Mouse (Mus musculus) liver, adult 10 weeks (tissue): ENCODE measurements around the gene Tomm5. TPM values are rescaled to one million over a fixed set of nuclear protein-coding genes. Genes with fewer than 3 reads are reported as not detected.

Source experiments
- polyA plus RNA-seq: library from polyadenylated mRNA; stranded (reverse); fragments of 350-450 nt; fragmentation: Illumina TruSeq; extraction: RNeasy Lipid Tissue Mini Kit (QIAGEN cat#74804); gene quantifications from one replicate; pipeline ENCODE4 v1.2.3, GENCODE M21; 2014; ENCODE audit warnings: low read depth, low replicate concordance

Tomm5 gene
- polyA plus RNA-seq, result 41.7 TPM

DNA sequence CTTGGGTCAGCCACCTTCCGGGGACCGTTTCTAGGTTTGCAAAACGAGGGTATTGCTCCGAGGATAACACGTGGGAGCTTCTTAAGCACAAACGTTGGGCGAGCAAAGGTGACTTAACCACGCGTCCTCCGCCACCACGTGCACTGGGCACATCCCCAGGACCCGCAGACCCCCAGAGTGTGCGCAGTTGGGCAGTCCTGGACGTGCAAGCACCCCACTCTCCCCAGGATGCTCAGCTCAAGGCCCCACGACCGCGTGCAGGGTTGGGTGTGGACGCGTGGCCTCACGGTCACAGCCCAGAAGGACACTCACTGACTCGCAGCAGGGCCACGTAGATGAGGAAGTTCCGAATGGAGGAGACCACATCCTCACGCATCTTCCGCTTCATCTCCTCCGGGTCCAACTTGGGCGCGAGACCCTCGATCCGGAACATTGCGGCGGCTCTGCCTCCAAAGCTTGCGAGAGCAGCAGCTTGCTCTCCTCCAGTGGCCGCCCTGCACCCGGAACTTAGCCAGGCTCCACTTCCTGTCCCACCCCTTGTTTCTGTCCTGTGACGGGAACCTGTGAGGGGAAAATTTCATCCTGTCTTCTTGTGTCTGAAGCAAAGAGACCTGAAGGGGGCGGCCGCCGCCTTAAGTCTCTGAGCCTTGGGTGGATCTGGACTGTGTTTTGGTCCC is at the start of gene Tomm5:
Gene Tomm5, minus strand, starts transcription at position 514 of the 677 bp plus-strand sequence.

DNA sequence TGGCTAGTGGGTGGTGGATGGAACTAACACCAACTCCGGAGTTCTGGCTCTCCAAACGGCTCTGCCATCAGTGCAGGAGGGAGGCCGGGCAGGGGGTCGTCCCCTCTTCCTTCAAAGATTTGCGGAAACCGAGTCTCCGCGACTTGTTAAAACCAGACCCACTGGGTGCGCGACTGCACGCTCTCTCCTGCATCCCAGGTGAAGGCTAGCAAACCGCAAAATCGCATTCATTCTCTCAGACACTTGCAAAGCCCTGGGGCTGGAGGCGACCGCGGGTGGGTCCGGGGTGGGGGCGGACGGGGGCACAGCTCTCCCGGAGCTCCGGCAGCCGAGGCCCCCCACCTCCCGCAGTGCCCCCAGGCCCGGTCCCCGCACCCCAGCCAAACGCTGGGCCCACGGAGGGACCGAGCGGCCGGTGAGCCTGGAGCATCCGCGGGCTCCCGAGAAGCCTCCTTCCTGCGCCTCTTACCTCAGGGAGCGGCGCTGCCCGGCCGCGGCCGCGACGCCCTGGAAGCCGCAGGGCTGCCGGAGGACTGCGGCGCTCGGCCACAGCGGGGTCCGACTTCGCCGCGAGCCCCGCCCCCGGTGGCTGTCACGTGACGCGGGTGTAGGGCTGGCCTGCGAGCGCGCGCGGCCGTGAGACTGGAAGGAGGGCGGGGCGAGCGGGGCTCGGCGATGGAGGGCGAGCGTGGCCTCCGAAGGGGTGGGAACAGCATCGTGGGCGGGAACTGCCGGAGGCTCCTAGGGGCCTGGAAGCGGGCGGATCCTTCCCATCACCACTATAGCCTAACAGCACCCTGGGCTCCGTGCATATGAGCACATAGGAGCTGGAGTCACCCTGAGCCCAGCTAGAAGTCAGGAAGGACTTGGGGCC is 23.7 kb downstream of the Tomm5 start, which contains the start of gene Fbxo10:
Gene Fbxo10, minus strand, starts transcription at position 584 of the 874 bp plus-strand sequence.

Other genes with a start within 250 kb of the Tomm5 start
- 24.7 TPM for gene Grhpr, start 126.7 kb downstream of the Tomm5 start, polyA plus RNA-seq
- 5.0 TPM for gene Zbtb5, start 95.7 kb downstream of the Tomm5 start, polyA plus RNA-seq
- gene Polr1e, start 89.5 kb downstream of the Tomm5 start, polyA plus RNA-seq, result 4.7 TPM
- not detected for gene Fbxo10, start 23.5 kb downstream of the Tomm5 start, polyA plus RNA-seq
- not detected for gene Frmpd1, start 76.8 kb upstream of the Tomm5 start, polyA plus RNA-seq
- gene Trmt10b, start 189.0 kb upstream of the Tomm5 start, polyA plus RNA-seq, result 4.5 TPM
- gene Dcaf10, start 234.0 kb upstream of the Tomm5 start, polyA plus RNA-seq, result 17.6 TPM
- 28.3 TPM for gene Exosc3, start 234.6 kb upstream of the Tomm5 start, polyA plus RNA-seq